Mouse (Mus musculus) testis, postnatal 14 days (tissue): ENCODE measurements around the gene Cebpb.

ENCODE experiments used
- DNase-seq: peaks from one replicate; pipeline ENCODE4 v3.0.0; 2021; ENCODE audit warnings: low spot score

Gene Cebpb

GRCm38 (mm10) chr2:167665972-167666713 lies 22.6 kb upstream of the Cebpb start:
- DNase-seq = no peak

GRCm38 (mm10) chr2:167668426-167668825 lies 20.3 kb upstream of the Cebpb start:
- no peak for DNase-seq

GRCm38 (mm10) chr2:167669398-167669797 lies 19.3 kb upstream of the Cebpb start:
- no peak for DNase-seq

- no peak for DNase-seq
These were observed 17.5 kb upstream of the Cebpb start for GRCm38 (mm10) chr2:167671101-167671633.

GRCm38 (mm10) chr2:167672212-167672685 lies 16.5 kb upstream of the Cebpb start:
- DNase-seq = no peak

GRCm38 (mm10) chr2:167675120-167675909 lies 13.4 kb upstream of the Cebpb start:
- DNase-seq = no peak

GRCm38 (mm10) chr2:167678600-167678999 lies 10.1 kb upstream of the Cebpb start:
- no peak for DNase-seq

GRCm38 (mm10) chr2:167679902-167680430 lies 8.7 kb upstream of the Cebpb start:
- DNase-seq = peak; percentile 77

GRCm38 (mm10) chr2:167680657-167681056 lies 8.1 kb upstream of the Cebpb start:
- DNase-seq = no peak

- no peak for DNase-seq
These were observed 5.0 kb upstream of the Cebpb start for GRCm38 (mm10) chr2:167683721-167684120.

- DNase-seq = peak; percentile 80
These were observed 3.6 kb upstream of the Cebpb start for GRCm38 (mm10) chr2:167685137-167685536.

GRCm38 (mm10) chr2:167685865-167686264 lies 2.9 kb upstream of the Cebpb start:
- DNase-seq = no peak

GRCm38 (mm10) chr2:167686382-167687249 lies 2.1 kb upstream of the Cebpb start:
- no peak for DNase-seq

GRCm38 (mm10) chr2:167687250-167687586 lies 1.5 kb upstream of the Cebpb start:
- no peak for DNase-seq

GRCm38 (mm10) chr2:167687651-167688101 lies 1.0 kb upstream of the Cebpb start:
- DNase-seq = no peak

GRCm38 (mm10) chr2:167688126-167688497 lies 603 bp upstream of the Cebpb start:
- DNase-seq = no peak

GRCm38 (mm10) chr2:167689501-167690218 lies 945 bp downstream of the Cebpb start, which contains the start of gene Tmem189:
TSS of gene Tmem189 (minus strand) at chr2:167689822.
- DNase-seq = peak; percentile 64

GRCm38 (mm10) chr2:167690219-167690961 lies 1.7 kb downstream of the Cebpb start:
- DNase-seq = no peak

- no peak for DNase-seq
These were observed 2.2 kb downstream of the Cebpb start for GRCm38 (mm10) chr2:167690962-167691311.

- DNase-seq = no peak
These were observed 2.7 kb downstream of the Cebpb start for GRCm38 (mm10) chr2:167691410-167691809.
